Mouse (Mus musculus) MEL (cell line): ENCODE measurements around the gene Cacna1h. TPM values are rescaled to one million over a fixed set of nuclear protein-coding genes. Genes with fewer than 3 reads are reported as not detected.
A peak's percentile ranks its signal among the peaks of the same experiment; 100 is the strongest.

Source experiments
- DNase-seq: peaks from one replicate; pipeline ENCODE4 v3.0.0; 2011; ENCODE audit warnings: low read depth, low spot score
- H3K27ac ChIP-seq: 2 replicates; pipeline ENCODE4 v1.5.1; 2012; ENCODE audit warnings: low read depth, mild to moderate bottlenecking, control low read depth, low read length, moderate library complexity; ENCODE audit not compliant: control insufficient read depth
- H3K27me3 ChIP-seq, 2 experiments: fragments of 150-350 bp in 1 of 2; sonication (generic) in 1 of 2; 2 replicates each; pipeline ENCODE4 v1.6.1; 2012; ENCODE audit warnings: low read length in 2 of 2, mild to moderate bottlenecking in 2 of 2, improper control_type of control experiment in 1 of 2, moderate library complexity in 1 of 2; ENCODE audit not compliant: insufficient read depth in 2 of 2, control insufficient read depth in 1 of 2
- H3K36me3 ChIP-seq, 2 experiments: 2 replicates each; pipeline ENCODE4 v1.6.1; 2012 to 2014; ENCODE audit warnings: low read length in 2 of 2, improper control_type of control experiment in 1 of 2, inconsistent platforms in 1 of 2, mild to moderate bottlenecking in 1 of 2; ENCODE audit not compliant: insufficient read depth in 2 of 2, control insufficient read depth in 1 of 2
- H3K4me1 ChIP-seq, 2 experiments: fragments of 150-350 bp in 1 of 2; sonication (generic) in 1 of 2; 2 replicates each; pipeline ENCODE4 v1.6.1; 2012; ENCODE audit warnings: low read length in 2 of 2, improper control_type of control experiment in 1 of 2, mild to moderate bottlenecking in 1 of 2; ENCODE audit not compliant: insufficient read depth in 2 of 2, control insufficient read depth in 1 of 2
- H3K4me3 ChIP-seq, 2 experiments: fragments of 150-350 bp in 1 of 2; sonication (generic) in 1 of 2; 2 replicates each; pipeline ENCODE4 v1.5.1; 2012; ENCODE audit warnings: low read depth in 2 of 2, low read length in 2 of 2, mild to moderate bottlenecking in 2 of 2, moderate library complexity in 2 of 2, control low read depth in 1 of 2, improper control_type of control experiment in 1 of 2; ENCODE audit not compliant: control insufficient read depth in 1 of 2, insufficient read depth in 1 of 2
- H3K79me2 ChIP-seq: 2 replicates; pipeline ENCODE4 v1.6.1; 2012; ENCODE audit warnings: mild to moderate bottlenecking, low read length, moderate library complexity; ENCODE audit not compliant: control insufficient read depth, poor library complexity, insufficient read depth
- H3K9ac ChIP-seq: 2 replicates; pipeline ENCODE4 v1.6.1; 2012; ENCODE audit warnings: low read depth, mild to moderate bottlenecking, control low read depth, low read length, moderate library complexity; ENCODE audit not compliant: control insufficient read depth, poor library complexity, severe bottlenecking
- H3K9me3 ChIP-seq: fragments of 150-350 bp; sonication (generic); replicated peaks from 2 replicates; pipeline ENCODE4 v1.6.1; 2012; ENCODE audit warnings: mild to moderate bottlenecking, low read length, improper control_type of control experiment, moderate library complexity; ENCODE audit not compliant: insufficient read depth
- BHLHE40 ChIP-seq: IDR thresholded peaks from 2 replicates; pipeline ENCODE4 v1.6.1; 2012; ENCODE audit warnings: low read depth, mild to moderate bottlenecking, inconsistent platforms, low read length, improper control_type of control experiment, borderline replicate concordance
- CHD1 ChIP-seq: IDR thresholded peaks from 2 replicates; pipeline ENCODE4 v1.6.1; 2012; ENCODE audit warnings: low read depth, mild to moderate bottlenecking, inconsistent platforms, low read length, improper control_type of control experiment
- CHD2 ChIP-seq: IDR thresholded peaks from 2 replicates; pipeline ENCODE4 v1.6.1; 2011; ENCODE audit warnings: low read length, improper control_type of control experiment
- CTCF ChIP-seq, 3 experiments: IDR thresholded peaks in 2 of 3; conservative IDR thresholded peaks in 1 of 3; 2 replicates each; pipeline ENCODE4 v1.5.1; 2011 to 2012; ENCODE audit warnings: low read length in 3 of 3, low read depth in 2 of 3, mild to moderate bottlenecking in 2 of 3, improper control_type of control experiment in 1 of 3, inconsistent platforms in 1 of 3, mixed read lengths in 1 of 3, moderate library complexity in 1 of 3; ENCODE audit not compliant: control insufficient read depth in 1 of 3, insufficient read depth in 1 of 3, poor library complexity in 1 of 3, severe bottlenecking in 1 of 3
- ELF1 ChIP-seq: IDR thresholded peaks from 2 replicates; pipeline ENCODE4 v1.6.1; 2014; ENCODE audit warnings: low read depth, mild to moderate bottlenecking, inconsistent platforms, low read length, improper control_type of control experiment, moderate library complexity
- EP300 ChIP-seq, 2 experiments: IDR thresholded peaks; 2 replicates each; pipeline ENCODE4 v1.6.1; 2011; ENCODE audit warnings: improper control_type of control experiment in 2 of 2, low read length in 2 of 2, low read depth in 1 of 2, mild to moderate bottlenecking in 1 of 2
- ETS1 ChIP-seq: IDR thresholded peaks from 2 replicates; pipeline ENCODE4 v1.6.1; 2012; ENCODE audit warnings: low read depth, mild to moderate bottlenecking, inconsistent platforms, low read length, improper control_type of control experiment, moderate library complexity
- GABPA ChIP-seq: IDR thresholded peaks from 2 replicates; pipeline ENCODE4 v1.6.1; 2012; ENCODE audit warnings: low read depth, mild to moderate bottlenecking, inconsistent platforms, low read length, improper control_type of control experiment, moderate library complexity
- GATA1 ChIP-seq: IDR thresholded peaks from 2 replicates; pipeline ENCODE4 v1.6.1; 2011; ENCODE audit warnings: low read depth, low read length, improper control_type of control experiment
- HCFC1 ChIP-seq: IDR thresholded peaks from 2 replicates; pipeline ENCODE4 v1.6.1; 2012; ENCODE audit warnings: low read depth, mild to moderate bottlenecking, inconsistent platforms, low read length, improper control_type of control experiment, moderate library complexity
- MAZ ChIP-seq: IDR thresholded peaks from 2 replicates; pipeline ENCODE4 v1.6.1; 2012; ENCODE audit warnings: low read depth, mild to moderate bottlenecking, inconsistent platforms, low read length, improper control_type of control experiment
- MEF2A ChIP-seq: IDR thresholded peaks from 2 replicates; pipeline ENCODE4 v1.6.1; 2014; ENCODE audit warnings: low read depth, mild to moderate bottlenecking, inconsistent platforms, low read length, improper control_type of control experiment; ENCODE audit not compliant: poor library complexity, insufficient replicate concordance, severe bottlenecking; ENCODE audit errors: extremely low read depth
- MXI1 ChIP-seq: IDR thresholded peaks from 2 replicates; pipeline ENCODE4 v1.6.1; 2011; ENCODE audit warnings: mild to moderate bottlenecking, low read depth, low read length, improper control_type of control experiment
- MYC ChIP-seq: IDR thresholded peaks from 2 replicates; pipeline ENCODE4 v1.6.1; 2011; ENCODE audit warnings: low read depth, mild to moderate bottlenecking, low read length, improper control_type of control experiment, moderate library complexity
- NELFE ChIP-seq: IDR thresholded peaks from 2 replicates; pipeline ENCODE4 v1.6.1; 2011; ENCODE audit warnings: low read depth, low read length, improper control_type of control experiment
- POLR2A ChIP-seq, 2 experiments: IDR thresholded peaks; 2 replicates each; pipeline ENCODE4 v1.6.1; 2011 to 2012; ENCODE audit warnings: low read length in 2 of 2, mild to moderate bottlenecking in 2 of 2, control low read depth in 1 of 2, improper control_type of control experiment in 1 of 2, low read depth in 1 of 2, moderate library complexity in 1 of 2; ENCODE audit not compliant: control insufficient read depth in 1 of 2, insufficient read depth in 1 of 2, poor library complexity in 1 of 2
- POLR2AphosphoS5 ChIP-seq: IDR thresholded peaks from 2 replicates; pipeline ENCODE4 v1.6.1; 2012; ENCODE audit warnings: low read depth, borderline replicate concordance, mild to moderate bottlenecking, inconsistent platforms, low read length, moderate library complexity, mixed read lengths
- RAD21 ChIP-seq: IDR thresholded peaks from 2 replicates; pipeline ENCODE4 v1.6.1; 2011; ENCODE audit warnings: mild to moderate bottlenecking, low read depth, low read length, improper control_type of control experiment
- RCOR1 ChIP-seq: IDR thresholded peaks from 2 replicates; pipeline ENCODE4 v1.6.1; 2012; ENCODE audit warnings: low read depth, mild to moderate bottlenecking, inconsistent platforms, low read length, improper control_type of control experiment
- SMC3 ChIP-seq: IDR thresholded peaks from 2 replicates; pipeline ENCODE4 v1.6.1; 2011; ENCODE audit warnings: low read depth, low read length, improper control_type of control experiment
- TAL1 ChIP-seq: IDR thresholded peaks from 2 replicates; pipeline ENCODE4 v1.6.1; 2012; ENCODE audit warnings: mild to moderate bottlenecking, inconsistent platforms, low read length, moderate library complexity, mixed read lengths
- UBTF ChIP-seq: IDR thresholded peaks from 2 replicates; pipeline ENCODE4 v1.6.1; 2012; ENCODE audit warnings: low read depth, mild to moderate bottlenecking, inconsistent platforms, low read length, improper control_type of control experiment, moderate library complexity, borderline replicate concordance; ENCODE audit not compliant: insufficient read depth
- USF2 ChIP-seq, 2 experiments: IDR thresholded peaks; 2 replicates each; pipeline ENCODE4 v1.6.1; 2011 to 2012; ENCODE audit warnings: improper control_type of control experiment in 2 of 2, low read length in 2 of 2, borderline replicate concordance in 1 of 2, inconsistent platforms in 1 of 2, low read depth in 1 of 2, mild to moderate bottlenecking in 1 of 2; ENCODE audit not compliant: insufficient read depth in 1 of 2
- ZC3H11A ChIP-seq: IDR thresholded peaks from 2 replicates; pipeline ENCODE4 v1.6.1; 2012; ENCODE audit warnings: low read depth, mild to moderate bottlenecking, inconsistent platforms, low read length, improper control_type of control experiment
- ZKSCAN1 ChIP-seq: IDR thresholded peaks from 2 replicates; pipeline ENCODE4 v1.6.1; 2012; ENCODE audit warnings: low read depth, mild to moderate bottlenecking, inconsistent platforms, low read length, improper control_type of control experiment, moderate library complexity
- ZMIZ1 ChIP-seq: IDR thresholded peaks from 2 replicates; pipeline ENCODE4 v1.6.1; 2012; ENCODE audit warnings: low read depth, mild to moderate bottlenecking, inconsistent platforms, low read length, improper control_type of control experiment, moderate library complexity
- ZNF384 ChIP-seq: IDR thresholded peaks from 2 replicates; pipeline ENCODE4 v1.6.1; 2012; ENCODE audit warnings: low read depth, mild to moderate bottlenecking, inconsistent platforms, low read length, improper control_type of control experiment
- polyA plus RNA-seq, 2 experiments: library from polyadenylated mRNA; stranded (reverse) in 1 of 2; unstranded in 1 of 2; fragments of >175 nt in 1 of 2; fragments of >200 nt in 1 of 2; gene quantifications; 2 replicates each; pipeline versions ENCODE4 v1.2.1 to v1.2.4; 2012; ENCODE audit warnings: low replicate concordance in 2 of 2, low read depth in 1 of 2; ENCODE audit not compliant: insufficient read length in 2 of 2, insufficient read depth in 1 of 2, missing spikeins in 1 of 2
- total RNA-seq: library from RNA; depleted of rRNA; stranded (reverse); fragments of 300-350 nt; gene quantifications from 2 replicates; pipeline ENCODE4 v1.2.3, GENCODE M21; 2012

The Cacna1h gene
- total and polyA plus RNA-seq, 3 experiments = 0.25 to 0.31 TPM; not detected in 1

- Histone ChIP-seq H3K9me3 (no peaks in the 10 kb centered on the region), H3K27me3 (peaks cover 0 to 2% of the 10 kb centered on the region in 2 experiments; a peak in 3 of 4 replicates), H3K9ac (no peak within 1 kb of the TSS), H3K79me2 (no peaks in the 10 kb centered on the region), H3K27ac (no peak within 1 kb of the TSS), H3K4me3 (no peak within 1 kb of the TSS), H3K4me1 (no peaks in the 10 kb centered on the region), H3K36me3 (no peaks in the 10 kb centered on the region)
- no peak for TF ChIP-seq CHD1
- no peak for TF ChIP-seq USF2 (IDR thresholded peaks at IDR 0.05; ENCODE audit: borderline replicate concordance in 1 of 2, insufficient read depth in 1 of 2, low read depth in 1 of 2, low read length in 2 of 2)
- no peak for TF ChIP-seq GATA1
- no peak for TF ChIP-seq ETS1
- TF ChIP-seq EP300 (IDR thresholded peaks at IDR 0.05; ENCODE audit: low read depth in 1 of 2, low read length in 2 of 2) = no peak
- no peak for TF ChIP-seq BHLHE40
- no peak for TF ChIP-seq CHD2
- no peak for TF ChIP-seq MAZ
- no peak for TF ChIP-seq POLR2AphosphoS5
- TF ChIP-seq TAL1 = no peak
- TF ChIP-seq ZC3H11A = no peak
- no peak for TF ChIP-seq HCFC1
- TF ChIP-seq UBTF = no peak
- TF ChIP-seq POLR2A (IDR thresholded peaks at IDR 0.05; ENCODE audit: control insufficient read depth in 1 of 2, insufficient read depth in 1 of 2, low read depth in 1 of 2, low read length in 2 of 2, poor library complexity in 1 of 2) = no peak
- TF ChIP-seq ZNF384 = no peak
- no peak for TF ChIP-seq NELFE
- TF ChIP-seq GABPA = no peak
- TF ChIP-seq SMC3 = no peak
- TF ChIP-seq MYC = no peak
- DNase-seq = no peak
These were observed 67.6 kb downstream of the Cacna1h start, which contains the start of gene Tpsb2 for GRCm38 (mm10) chr17:25366005-25366404. Gene Tpsb2 (plus strand): TSS chr17:25366305.

- TF ChIP-seq EP300 (IDR thresholded peaks at IDR 0.05; ENCODE audit: low read depth in 1 of 2, low read length in 2 of 2) (no peak), SMC3 (peak; percentile 84), USF2 (IDR thresholded peaks at IDR 0.05; ENCODE audit: borderline replicate concordance in 1 of 2, insufficient read depth in 1 of 2, low read depth in 1 of 2, low read length in 2 of 2) (no peak), RCOR1 (no peak), ELF1 (no peak), ZNF384 (no peak), MXI1 (no peak), CHD1 (no peak), CTCF (IDR thresholded peaks at IDR 0.05 in 2 of 3, conservative IDR thresholded peaks at IDR 0.05 in 1 of 3; ENCODE audit: control insufficient read depth in 1 of 3, insufficient read depth in 1 of 3, low read depth in 2 of 3, low read length in 3 of 3, poor library complexity in 1 of 3, severe bottlenecking in 1 of 3) (peak; percentile 52 to 78 (median 70)), ETS1 (no peak), ZKSCAN1 (no peak), ZC3H11A (peak; percentile 66), GABPA (no peak), CHD2 (no peak), MEF2A (no peak), MAZ (no peak), UBTF (no peak), BHLHE40 (no peak), RAD21 (peak; percentile 78), GATA1 (no peak), ZMIZ1 (no peak), POLR2A (IDR thresholded peaks at IDR 0.05; ENCODE audit: control insufficient read depth in 1 of 2, insufficient read depth in 1 of 2, low read depth in 1 of 2, low read length in 2 of 2, poor library complexity in 1 of 2) (no peak)
These were observed 69.9 kb downstream of the Cacna1h start for GRCm38 (mm10) chr17:25363726-25364125.

More at GRCm38 (mm10) chr17:25363726-25364125, 69.9 kb downstream of the Cacna1h start:
- H3K4me3 ChIP-seq = no peak overlapping the region
- H3K4me1 ChIP-seq = no peaks in the 10 kb centered on the region
- peaks cover 5 to 8% of the 10 kb centered on the region in 2 experiments for H3K27me3 ChIP-seq
- H3K9ac ChIP-seq = no peak overlapping the region
- no peaks in the 10 kb centered on the region for H3K79me2 ChIP-seq
- no peak overlapping the region for H3K27ac ChIP-seq
- peak; percentile 43 for DNase-seq
- H3K9me3 ChIP-seq = no peaks in the 10 kb centered on the region
- H3K36me3 ChIP-seq = no peaks in the 10 kb centered on the region
